10 mouse cellular contexts compared by ENCODE assay signal in the genomic region with DNA sequence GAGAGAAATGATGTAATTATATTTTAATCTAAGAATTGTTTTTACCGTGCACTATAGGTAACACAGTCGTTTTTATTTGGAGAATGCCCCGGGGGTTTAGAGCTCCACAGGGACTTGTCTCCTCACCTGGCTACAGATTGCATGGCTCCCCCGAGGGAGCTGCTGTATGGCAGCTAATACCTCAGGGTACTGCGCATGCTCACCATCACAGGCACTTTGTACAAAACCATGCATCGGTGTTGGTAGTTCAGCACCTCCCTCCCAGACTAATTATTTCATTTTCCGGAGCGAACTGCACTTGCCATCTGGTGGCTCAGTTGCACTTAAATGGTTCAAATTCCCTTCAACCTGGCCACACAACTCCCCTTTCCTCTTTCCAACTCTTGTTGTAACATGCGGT.
"Had no signal": no experiment of that assay in that cellular context is flagged by ENCODE, and none has a peak within 500 bp of the region (broad histone marks: within the 10 kb centered on the region; RNA-seq: fewer than 3 reads in every experiment).

No protein-coding gene starts in this region.

- DNase-seq: kidney, postnatal 10 days; kidney, postnatal 4 days; lung, embryonic 14.5 days; lung, postnatal 10 days; lung, postnatal 4 days; midbrain, embryonic 14.5 days; right cerebral cortex, adult 18-20 months; right cerebral cortex, postnatal 25 days; thymus, adult 18-20 months; thymus, postnatal 25 days had no signal
